Mouse (Mus musculus) cerebellum, adult 2 months (tissue): ENCODE data around the gene Prpf4.

Experiments
- CTCF ChIP-seq: fragments of 200-500 bp; IDR thresholded peaks from 2 replicates; pipeline ENCODE4 v1.5.1; 2011; ENCODE audit warnings: low read depth, mild to moderate bottlenecking, control low read depth, low read length, moderate library complexity, borderline replicate concordance; ENCODE audit not compliant: insufficient read depth
- POLR2A ChIP-seq: fragments of 200-500 bp; IDR thresholded peaks from 2 replicates; pipeline ENCODE4 v1.6.1; 2011; ENCODE audit warnings: low read length, control low read depth, borderline replicate concordance; ENCODE audit not compliant: insufficient read depth

GRCm38 (mm10) chr4:62418448-62418847 lies 9.9 kb downstream of the Prpf4 start:
- TF ChIP-seq CTCF (no peak), POLR2A (no peak)
